Mouse (Mus musculus): ENCODE results near the gene Cybc1.

- TF ChIP-seq CTCF (IDR thresholded peaks at IDR 0.05; ENCODE audit: control insufficient read depth, insufficient read depth, insufficient read length) (no peak), MAX (IDR thresholded peaks at IDR 0.05) (no peak), FOSL1 (IDR thresholded peaks at IDR 0.05; ENCODE audit: insufficient read depth, low read length, poor library complexity, severe bottlenecking) (no peak)
Measured at GRCm38 (mm10) chr11:121204161-121205006, 24.7 kb downstream of the Cybc1 start, which contains the start of the genes Hexdc and Ogfod3.

All from C2C12 (cell line).